Mouse (Mus musculus) ZHBTc4 (cell line): ENCODE results near the gene Pdpk1.

Source experiments
- DNase-seq: peaks from one replicate; pipeline ENCODE4 v3.0.0-alpha.2; 2011; ENCODE audit warnings: low read depth, low spot score

Gene Pdpk1

DNA sequence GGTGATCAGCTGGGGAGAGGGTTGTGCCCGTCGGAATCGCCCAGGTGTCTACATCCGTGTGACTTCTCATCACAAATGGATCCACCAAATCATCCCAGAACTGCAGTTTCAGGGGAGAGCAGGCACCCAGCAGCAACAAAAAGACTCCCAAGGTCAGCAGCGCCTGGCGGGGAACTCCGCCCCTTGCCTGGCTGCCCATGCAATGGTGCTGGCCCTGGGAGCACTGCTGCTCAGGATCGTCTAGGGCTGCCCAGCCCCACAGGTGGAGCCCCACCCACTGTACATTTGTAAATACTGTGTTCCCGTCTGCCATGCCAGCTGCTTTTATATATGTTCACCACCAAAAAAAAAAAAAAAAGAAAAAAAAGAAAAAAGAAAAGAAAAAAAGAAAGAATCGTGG is 105.1 kb downstream of the Pdpk1 start:
- DNase-seq, result no peak

DNA sequence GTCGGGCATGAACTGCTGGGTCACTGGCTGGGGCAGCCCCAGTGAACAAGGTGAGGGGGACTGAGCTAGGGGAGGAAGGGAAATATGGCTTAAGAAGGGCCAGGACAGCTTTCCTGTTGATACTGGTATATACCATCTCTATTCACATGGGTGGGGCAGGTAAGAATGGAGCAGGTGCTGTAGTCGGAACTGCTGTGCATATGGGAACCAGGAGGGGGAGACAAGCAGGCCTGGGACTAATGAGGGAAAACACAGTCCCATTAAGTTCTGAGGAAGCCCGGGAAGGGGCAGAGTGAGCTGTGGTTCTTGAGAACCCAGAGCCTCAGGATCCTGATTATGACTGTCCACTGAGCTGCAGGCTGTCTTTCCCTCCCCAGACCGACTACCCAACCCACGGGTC is 106.2 kb downstream of the Pdpk1 start:
- peak; percentile 75 for DNase-seq

DNA sequence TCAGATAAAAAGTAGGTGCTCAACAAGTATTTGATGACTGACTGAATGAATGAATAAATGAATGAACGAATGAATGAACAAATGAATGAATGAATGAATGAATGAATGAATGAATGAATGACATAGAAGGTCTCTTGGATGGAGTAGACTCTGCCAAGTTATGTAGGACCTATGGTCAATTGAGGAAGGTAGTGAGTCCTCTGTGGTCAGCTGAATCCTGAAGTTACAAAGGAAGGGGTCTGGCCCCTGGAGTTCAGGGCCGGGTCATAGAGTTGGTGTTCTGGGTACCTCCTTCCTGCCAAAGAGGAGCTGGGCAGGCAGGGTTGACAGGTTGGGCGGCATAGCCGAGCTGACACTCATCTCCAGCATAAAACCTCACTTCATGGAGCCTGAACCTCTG is 112.9 kb downstream of the Pdpk1 start, which contains the start of gene Prss27:
Gene Prss27 (plus strand): TSS at position 301 of the 400 bp plus-strand sequence.
- DNase-seq, result no peak

DNA sequence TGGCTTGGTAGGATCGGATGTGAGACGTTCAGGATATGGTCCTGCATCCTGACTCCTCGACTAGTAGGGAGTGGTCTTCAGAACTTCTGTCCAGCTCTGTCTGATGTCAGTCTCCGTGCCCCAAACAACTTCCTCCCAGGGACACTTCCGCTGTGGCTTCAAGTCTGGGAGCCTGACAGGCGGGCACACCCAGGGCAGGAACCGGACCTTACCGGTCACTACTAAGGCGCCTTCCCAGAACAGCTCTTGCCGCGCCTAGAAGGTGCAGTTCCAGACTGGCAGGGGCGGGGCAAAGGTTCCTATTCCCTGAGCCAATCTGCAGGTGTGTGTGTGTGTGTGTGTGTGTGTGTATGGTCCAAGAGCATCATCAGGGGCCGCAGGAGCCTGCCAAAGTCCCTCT is 113.4 kb downstream of the Pdpk1 start:
- peak; percentile 45 for DNase-seq

DNA sequence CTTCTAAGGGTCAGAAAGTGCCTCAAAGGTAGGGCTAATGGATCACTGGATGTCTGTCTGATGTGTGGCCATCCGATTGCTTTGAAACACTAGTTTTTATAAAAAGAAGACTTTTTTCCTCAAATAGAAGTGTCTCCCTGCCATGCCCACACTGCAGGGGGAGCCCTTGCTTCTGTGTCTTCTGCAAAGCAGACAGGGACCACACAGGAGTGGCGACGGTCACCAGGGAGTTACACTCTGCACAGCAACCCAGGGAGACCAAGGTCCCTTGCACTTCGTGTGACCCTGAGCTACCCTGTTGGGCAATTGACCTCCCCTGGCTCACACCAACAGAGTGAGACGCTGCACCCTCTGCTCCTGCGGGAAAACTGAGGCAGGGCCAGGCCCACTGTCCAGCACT is 113.8 kb downstream of the Pdpk1 start:
- peak; percentile 40 for DNase-seq

DNA sequence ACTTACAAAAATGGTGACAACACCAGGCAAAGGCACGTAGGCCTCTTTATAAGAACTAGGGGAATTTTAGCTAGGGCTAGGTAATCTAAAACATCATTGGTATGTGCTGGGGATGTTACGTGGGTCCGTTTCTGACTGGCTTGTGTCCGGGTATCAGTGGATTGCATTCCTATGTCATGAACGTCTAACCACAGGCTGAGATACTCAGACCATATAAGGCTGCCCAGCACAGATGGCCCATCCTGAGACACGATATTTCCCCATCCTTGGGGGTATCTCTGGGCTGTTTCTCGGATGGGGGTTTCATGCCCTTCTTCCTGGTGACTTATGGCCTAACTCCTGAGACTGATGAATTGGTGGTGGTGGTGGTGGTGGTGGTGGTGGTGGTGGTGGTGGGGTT is 115.6 kb downstream of the Pdpk1 start:
- no peak for DNase-seq

DNA sequence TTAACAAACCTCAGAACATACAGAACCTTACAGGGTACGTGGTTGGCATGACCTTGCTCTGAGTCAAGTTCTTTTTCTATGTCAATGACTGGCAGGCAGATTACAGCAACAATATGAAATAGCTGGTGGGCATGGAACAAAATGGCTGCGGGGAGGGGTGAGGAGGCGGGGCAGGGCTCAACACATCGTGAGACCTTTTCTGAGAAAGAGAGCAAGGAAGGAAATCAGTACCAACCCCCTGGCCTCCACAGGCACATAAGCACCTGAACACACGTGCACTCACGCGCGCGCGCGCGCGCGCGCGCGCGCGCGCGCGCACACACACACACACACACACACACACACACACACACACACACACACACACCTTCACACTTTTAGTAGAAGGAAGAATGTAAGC is 120.2 kb downstream of the Pdpk1 start:
- DNase-seq, result peak; percentile 79

DNA sequence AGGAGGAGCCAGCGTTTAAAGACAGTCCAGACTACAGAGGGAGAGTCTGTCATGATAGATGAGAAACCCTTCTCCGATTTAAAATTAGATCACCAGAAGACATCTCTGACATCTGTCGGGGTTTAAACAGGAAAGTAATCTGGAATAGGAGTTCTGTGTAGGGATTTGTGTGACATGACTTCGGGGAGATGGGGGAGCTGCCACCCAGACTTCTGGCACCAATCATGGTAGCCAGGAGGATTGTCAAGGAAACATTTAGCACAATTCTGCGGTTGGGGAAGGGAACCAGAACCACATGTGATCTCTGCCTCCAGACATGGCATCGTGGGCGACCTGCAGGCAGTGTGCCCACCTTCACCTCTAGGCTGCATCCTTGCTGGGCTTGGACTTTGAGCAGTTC is 121.2 kb downstream of the Pdpk1 start:
- no peak for DNase-seq
